Mouse (Mus musculus): ENCODE results near the gene Snx25.

The Snx25 gene

GRCm38 (mm10) chr8:46152064-46153031 lies at the start of gene Snx25:
Gene Snx25, minus strand, starts transcription at chr8:46152159.
- DNase-seq (ENCODE audit: low read depth), result peak; percentile 95

GRCm38 (mm10) chr8:46197673-46198072 lies 45.7 kb upstream of the Snx25 start:
- no peak for DNase-seq (ENCODE audit: low read depth)

- no peak for DNase-seq (ENCODE audit: low read depth)
Observed at GRCm38 (mm10) chr8:46196877-46197276, 44.9 kb upstream of the Snx25 start.

GRCm38 (mm10) chr8:46193100-46193499 lies 41.1 kb upstream of the Snx25 start:
- no peak for DNase-seq (ENCODE audit: low read depth)

GRCm38 (mm10) chr8:46185361-46185760 lies 33.4 kb upstream of the Snx25 start:
- DNase-seq (ENCODE audit: low read depth), result peak; percentile 77

- DNase-seq (ENCODE audit: low read depth), result no peak
Observed at GRCm38 (mm10) chr8:46180136-46180535, 28.2 kb upstream of the Snx25 start.

- DNase-seq (ENCODE audit: low read depth), result no peak
Observed at GRCm38 (mm10) chr8:46173651-46174050, 21.7 kb upstream of the Snx25 start.

- no peak for DNase-seq (ENCODE audit: low read depth)
Observed at GRCm38 (mm10) chr8:46163870-46164190, 11.9 kb upstream of the Snx25 start.

GRCm38 (mm10) chr8:46162953-46163869 lies 11.3 kb upstream of the Snx25 start:
- DNase-seq (ENCODE audit: low read depth), result peak; percentile 97

- DNase-seq (ENCODE audit: low read depth), result no peak
Observed at GRCm38 (mm10) chr8:46153042-46153441, 1.1 kb upstream of the Snx25 start.

GRCm38 (mm10) chr8:46151202-46152062 lies 527 bp downstream of the Snx25 start, which contains the start of gene Cfap97:
Gene Cfap97, plus strand, starts transcription at chr8:46151771.
- DNase-seq (ENCODE audit: low read depth), result peak; percentile 63

GRCm38 (mm10) chr8:46149782-46150181 lies 2.2 kb downstream of the Snx25 start:
- DNase-seq (ENCODE audit: low read depth), result peak; percentile 44

GRCm38 (mm10) chr8:46149306-46149705 lies 2.7 kb downstream of the Snx25 start:
- DNase-seq (ENCODE audit: low read depth), result no peak

GRCm38 (mm10) chr8:46146173-46146572 lies 5.8 kb downstream of the Snx25 start:
- no peak for DNase-seq (ENCODE audit: low read depth)

- DNase-seq (ENCODE audit: low read depth), result peak; percentile 34
Observed at GRCm38 (mm10) chr8:46143924-46144323, 8.0 kb downstream of the Snx25 start.

GRCm38 (mm10) chr8:46143470-46143869 lies 8.5 kb downstream of the Snx25 start:
- peak; percentile 43 for DNase-seq (ENCODE audit: low read depth)

GRCm38 (mm10) chr8:46142498-46143081 lies 9.4 kb downstream of the Snx25 start:
- DNase-seq (ENCODE audit: low read depth), result peak; percentile 69

GRCm38 (mm10) chr8:46141688-46142087 lies 10.3 kb downstream of the Snx25 start:
- no peak for DNase-seq (ENCODE audit: low read depth)

- DNase-seq (ENCODE audit: low read depth), result no peak
Observed at GRCm38 (mm10) chr8:46140376-46141120, 11.4 kb downstream of the Snx25 start.

GRCm38 (mm10) chr8:46137843-46138596 lies 13.9 kb downstream of the Snx25 start:
- no peak for DNase-seq (ENCODE audit: low read depth)

Measured in induced T-regulatory cell, adult 2 months (primary cell).